Mouse (Mus musculus): ENCODE measurements around the gene Igfn1. TPM values are rescaled to one million over a fixed set of nuclear protein-coding genes. Genes with fewer than 3 reads are reported as not detected.

The Igfn1 gene
- polyA plus RNA-seq, 1 experiment = not detected

- no peak overlapping the region for H3K4me3 ChIP-seq (ENCODE audit: insufficient read depth, low read depth, low read length)
- no peaks in the 10 kb centered on the region for H3K4me1 ChIP-seq (ENCODE audit: control insufficient read depth, insufficient read depth, insufficient read length, low read length)
- no peak overlapping the region for H3K27ac ChIP-seq (replicated peaks; ENCODE audit: low read depth, low read length)
Observed at GRCm38 (mm10) chr1:135972576-135972975, 33.6 kb downstream of the Igfn1 start.

GRCm38 (mm10) chr1:135970486-135970885 lies 35.7 kb downstream of the Igfn1 start:
- no peaks in the 10 kb centered on the region for H3K4me1 ChIP-seq (ENCODE audit: control insufficient read depth, insufficient read depth, insufficient read length, low read length)
- no peak overlapping the region for H3K4me3 ChIP-seq (ENCODE audit: insufficient read depth, low read depth, low read length)
- no peak overlapping the region for H3K27ac ChIP-seq (replicated peaks; ENCODE audit: low read depth, low read length)

GRCm38 (mm10) chr1:135967739-135968138 lies 38.4 kb downstream of the Igfn1 start:
- Histone ChIP-seq H3K27ac (replicated peaks; ENCODE audit: low read depth, low read length) (no peak overlapping the region), H3K4me3 (ENCODE audit: insufficient read depth, low read depth, low read length) (no peak overlapping the region), H3K4me1 (ENCODE audit: control insufficient read depth, insufficient read depth, insufficient read length, low read length) (no peaks in the 10 kb centered on the region)

GRCm38 (mm10) chr1:135964561-135964960 lies 41.6 kb downstream of the Igfn1 start:
- H3K4me1 ChIP-seq (ENCODE audit: control insufficient read depth, insufficient read depth, insufficient read length, low read length) = no peaks in the 10 kb centered on the region
- no peak overlapping the region for H3K4me3 ChIP-seq (ENCODE audit: insufficient read depth, low read depth, low read length)
- H3K27ac ChIP-seq (replicated peaks; ENCODE audit: low read depth, low read length) = no peak overlapping the region

GRCm38 (mm10) chr1:135963177-135963576 lies 43.0 kb downstream of the Igfn1 start:
- H3K27ac ChIP-seq (replicated peaks; ENCODE audit: low read depth, low read length) = no peak overlapping the region
- no peak overlapping the region for H3K4me3 ChIP-seq (ENCODE audit: insufficient read depth, low read depth, low read length)
- H3K4me1 ChIP-seq (ENCODE audit: control insufficient read depth, insufficient read depth, insufficient read length, low read length) = no peaks in the 10 kb centered on the region

GRCm38 (mm10) chr1:135958483-135958882 lies 47.7 kb downstream of the Igfn1 start:
- H3K4me1 ChIP-seq (ENCODE audit: control insufficient read depth, insufficient read depth, insufficient read length, low read length) = no peaks in the 10 kb centered on the region
- H3K4me3 ChIP-seq (ENCODE audit: insufficient read depth, low read depth, low read length) = no peak overlapping the region
- H3K27ac ChIP-seq (replicated peaks; ENCODE audit: low read depth, low read length) = no peak overlapping the region

GRCm38 (mm10) chr1:135948871-135949270 lies 57.3 kb downstream of the Igfn1 start:
- Histone ChIP-seq H3K4me3 (ENCODE audit: insufficient read depth, low read depth, low read length) (no peak overlapping the region), H3K27ac (replicated peaks; ENCODE audit: low read depth, low read length) (no peak overlapping the region), H3K4me1 (ENCODE audit: control insufficient read depth, insufficient read depth, insufficient read length, low read length) (no peaks in the 10 kb centered on the region)

GRCm38 (mm10) chr1:135946247-135946646 lies 59.9 kb downstream of the Igfn1 start:
- no peaks in the 10 kb centered on the region for H3K4me1 ChIP-seq (ENCODE audit: control insufficient read depth, insufficient read depth, insufficient read length, low read length)
- no peak overlapping the region for H3K27ac ChIP-seq (replicated peaks; ENCODE audit: low read depth, low read length)
- no peak overlapping the region for H3K4me3 ChIP-seq (ENCODE audit: insufficient read depth, low read depth, low read length)

- no peaks in the 10 kb centered on the region for H3K4me1 ChIP-seq (ENCODE audit: control insufficient read depth, insufficient read depth, insufficient read length, low read length)
- H3K4me3 ChIP-seq (ENCODE audit: insufficient read depth, low read depth, low read length) = no peak overlapping the region
- no peak overlapping the region for H3K27ac ChIP-seq (replicated peaks; ENCODE audit: low read depth, low read length)
Observed at GRCm38 (mm10) chr1:135945711-135946110, 60.4 kb downstream of the Igfn1 start.

- Histone ChIP-seq H3K27ac (replicated peaks; ENCODE audit: low read depth, low read length) (no peak overlapping the region), H3K4me1 (ENCODE audit: control insufficient read depth, insufficient read depth, insufficient read length, low read length) (no peaks in the 10 kb centered on the region), H3K4me3 (ENCODE audit: insufficient read depth, low read depth, low read length) (no peak overlapping the region)
Observed at GRCm38 (mm10) chr1:135944526-135945259, 61.4 kb downstream of the Igfn1 start.

GRCm38 (mm10) chr1:135943713-135944112 lies 62.4 kb downstream of the Igfn1 start:
- Histone ChIP-seq H3K4me3 (ENCODE audit: insufficient read depth, low read depth, low read length) (no peak overlapping the region), H3K4me1 (ENCODE audit: control insufficient read depth, insufficient read depth, insufficient read length, low read length) (no peaks in the 10 kb centered on the region), H3K27ac (replicated peaks; ENCODE audit: low read depth, low read length) (no peak overlapping the region)

- Histone ChIP-seq H3K4me3 (ENCODE audit: insufficient read depth, low read depth, low read length) (no peak overlapping the region), H3K27ac (replicated peaks; ENCODE audit: low read depth, low read length) (no peak overlapping the region), H3K4me1 (ENCODE audit: control insufficient read depth, insufficient read depth, insufficient read length, low read length) (no peaks in the 10 kb centered on the region)
Observed at GRCm38 (mm10) chr1:135942116-135942515, 64.0 kb downstream of the Igfn1 start.

- Histone ChIP-seq H3K27ac (replicated peaks; ENCODE audit: low read depth, low read length) (no peak overlapping the region), H3K4me3 (ENCODE audit: insufficient read depth, low read depth, low read length) (no peak overlapping the region), H3K4me1 (ENCODE audit: control insufficient read depth, insufficient read depth, insufficient read length, low read length) (no peaks in the 10 kb centered on the region)
Observed at GRCm38 (mm10) chr1:135941259-135942006, 64.7 kb downstream of the Igfn1 start.

GRCm38 (mm10) chr1:135936091-135936490 lies 70.1 kb downstream of the Igfn1 start:
- Histone ChIP-seq H3K27ac (replicated peaks; ENCODE audit: low read depth, low read length) (no peak overlapping the region), H3K4me1 (ENCODE audit: control insufficient read depth, insufficient read depth, insufficient read length, low read length) (no peaks in the 10 kb centered on the region), H3K4me3 (ENCODE audit: insufficient read depth, low read depth, low read length) (no peak overlapping the region)

GRCm38 (mm10) chr1:135933704-135934293 lies 72.3 kb downstream of the Igfn1 start:
- H3K4me1 ChIP-seq (ENCODE audit: control insufficient read depth, insufficient read depth, insufficient read length, low read length) = no peaks in the 10 kb centered on the region
- no peak overlapping the region for H3K4me3 ChIP-seq (ENCODE audit: insufficient read depth, low read depth, low read length)
- no peak overlapping the region for H3K27ac ChIP-seq (replicated peaks; ENCODE audit: low read depth, low read length)

All from brown adipose tissue, adult 24 weeks (tissue).